Mouse (Mus musculus) G1E (cell line): Measurements from ENCODE around the gene Il10. TPM values are rescaled to one million over a fixed set of nuclear protein-coding genes. Genes with fewer than 3 reads are reported as not detected.

Experiments
- ATAC-seq: 2 replicates; pipeline ENCODE4 v1.8.0; 2016; ENCODE audit warnings: mild to moderate bottlenecking; ENCODE audit not compliant: insufficient number of reproducible peaks, poor library complexity, low FRiP score, severe bottlenecking; ENCODE audit errors: extremely low read depth
- DNase-seq: peaks from one replicate; pipeline ENCODE4 v3.0.0; 2012; ENCODE audit warnings: low spot score
- H3K27me3 ChIP-seq: 2 replicates; pipeline ENCODE4 v1.6.1; 2012; ENCODE audit warnings: mild to moderate bottlenecking, low read length, inconsistent platforms; ENCODE audit not compliant: insufficient read depth
- H3K36me3 ChIP-seq: replicated peaks from 2 replicates; pipeline ENCODE3; 2012; ENCODE audit warnings: mild to moderate bottlenecking, inconsistent platforms
- H3K4me1 ChIP-seq: 2 replicates; pipeline ENCODE4 v1.6.1; 2012; ENCODE audit warnings: low read depth, low read length, inconsistent platforms, mixed read lengths; ENCODE audit not compliant: insufficient read depth
- H3K4me3 ChIP-seq: 2 replicates; pipeline ENCODE4 v1.5.1; 2012; ENCODE audit warnings: low read depth, mild to moderate bottlenecking, inconsistent platforms, low read length, moderate library complexity, mixed read lengths
- H3K9me3 ChIP-seq: replicated peaks from 2 replicates; pipeline ENCODE4 v1.6.1; 2012; ENCODE audit warnings: inconsistent platforms
- CTCF ChIP-seq: IDR thresholded peaks from 2 replicates; pipeline ENCODE4 v1.5.1; 2012; ENCODE audit warnings: low read depth, low read length, inconsistent platforms, mixed read lengths
- GATA1 ChIP-seq: IDR thresholded peaks from 2 replicates; pipeline ENCODE4 v1.6.1; 2012; ENCODE audit warnings: borderline replicate concordance, low read length, inconsistent platforms, mixed read lengths
- GATA2 ChIP-seq: IDR thresholded peaks from 2 replicates; pipeline ENCODE4 v1.6.1; 2012; ENCODE audit warnings: low read depth, low read length, inconsistent platforms, borderline replicate concordance
- POLR2AphosphoS5 ChIP-seq: IDR thresholded peaks from 2 replicates; pipeline ENCODE4 v1.6.1; 2012; ENCODE audit warnings: low read depth, low read length, inconsistent platforms; ENCODE audit not compliant: insufficient replicate concordance
- TAL1 ChIP-seq: conservative IDR thresholded peaks from 2 replicates; pipeline ENCODE4 v1.6.1; 2012; ENCODE audit warnings: low read depth, low read length, inconsistent platforms, mixed read lengths
- polyA plus RNA-seq: library from polyadenylated mRNA; stranded (reverse); fragments of >175 nt; gene quantifications from 2 replicates; pipeline ENCODE4 v1.2.3, GENCODE M21; 2012
- total RNA-seq, 2 experiments: library from RNA; stranded (forward) in 1 of 2; stranded (reverse) in 1 of 2; fragments of 200-1000 nt in 1 of 2; fragments of >200 nt in 1 of 2; fragmentation: Nextera tagmentation in 1 of 2; gene quantifications; 2 replicates each; pipeline ENCODE4 v1.2.3; 2014 to 2017

Gene Il10
- total and polyA plus RNA-seq, 3 experiments: not detected

DNA sequence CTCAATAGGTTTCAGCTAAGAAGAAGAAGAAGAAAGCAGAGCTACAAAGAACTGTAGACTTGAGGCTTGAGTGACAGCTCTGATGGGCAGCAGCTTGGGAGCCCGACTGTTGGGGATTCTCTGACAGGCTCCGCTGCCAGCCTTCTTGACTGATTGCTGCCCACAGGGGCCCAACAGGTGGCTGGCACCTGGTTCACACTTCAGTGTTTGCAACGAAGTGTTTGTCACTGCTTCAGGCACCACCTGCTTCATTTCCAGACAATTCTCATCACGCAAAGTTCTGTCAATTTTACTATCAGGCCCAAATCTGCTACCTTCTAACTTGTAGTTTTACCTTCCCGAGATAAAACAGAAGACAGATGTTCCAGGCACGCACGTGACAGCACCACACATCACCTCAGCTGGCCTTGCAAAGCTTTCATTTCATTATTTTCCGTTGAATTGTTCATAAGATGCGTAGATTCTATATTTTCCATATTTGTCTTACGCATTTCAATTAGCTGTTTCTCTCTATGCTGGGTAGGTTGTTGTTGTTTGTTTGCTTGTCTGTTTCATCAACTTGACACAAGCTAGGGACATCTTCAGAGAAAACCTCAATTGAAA lies 18.9 kb downstream of the Il10 start:
- Histone ChIP-seq H3K9me3 (no peaks in the 10 kb centered on the region), H3K27me3 (peaks cover 45% of the 10 kb centered on the region), H3K36me3 (no peaks in the 10 kb centered on the region), H3K4me1 (no peaks in the 10 kb centered on the region), H3K4me3 (no peak overlapping the region)
- DNase-seq: no peak
- TF ChIP-seq TAL1 (no peak), CTCF (no peak), POLR2AphosphoS5 (no peak), GATA1 (no peak), GATA2 (no peak)
- no peak for ATAC-seq

DNA sequence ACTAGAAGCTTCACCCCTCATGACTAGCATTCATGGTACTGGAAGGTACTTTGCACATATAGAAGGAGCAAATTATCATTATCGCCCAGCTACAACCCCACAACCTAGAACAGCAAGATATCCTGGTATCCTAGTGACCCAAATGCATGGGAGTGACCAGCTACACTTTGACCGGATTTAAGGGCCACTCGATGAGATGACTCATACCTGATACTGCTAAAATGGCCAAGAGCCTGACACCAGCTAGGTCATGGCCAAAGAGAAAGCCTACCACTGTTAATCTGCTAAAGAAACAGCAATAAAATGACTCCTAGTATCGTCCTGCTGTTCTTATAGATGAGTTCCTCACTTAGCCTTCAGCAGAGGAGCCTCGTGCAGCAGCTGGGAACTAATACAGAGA lies 19.8 kb downstream of the Il10 start:
- DNase-seq (no peak), ATAC-seq (no peak)
- H3K27me3 ChIP-seq: peaks cover 42% of the 10 kb centered on the region
- H3K9me3 ChIP-seq: no peaks in the 10 kb centered on the region
- no peaks in the 10 kb centered on the region for H3K4me1 ChIP-seq
- TF ChIP-seq TAL1: no peak
- no peak overlapping the region for H3K4me3 ChIP-seq
- H3K36me3 ChIP-seq: no peaks in the 10 kb centered on the region

DNA sequence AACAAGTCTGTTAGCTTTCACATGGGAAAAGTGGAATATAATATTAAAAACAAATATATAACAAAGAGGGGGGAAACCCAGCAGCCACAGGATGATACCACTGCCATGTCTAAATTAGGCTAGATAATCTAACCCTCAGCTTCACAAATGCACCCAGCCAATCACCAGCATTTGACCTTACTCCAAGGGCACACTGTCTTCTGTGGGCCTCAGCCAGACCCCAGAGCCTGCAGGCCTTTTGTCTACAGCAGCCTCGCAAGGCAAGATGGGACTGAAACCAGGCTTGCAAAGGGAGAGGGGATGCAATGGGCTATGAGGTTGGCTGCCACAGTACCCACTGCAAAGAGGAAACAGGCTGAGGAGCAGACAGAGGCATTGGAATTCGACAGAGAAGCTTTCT lies 22.6 kb downstream of the Il10 start:
- TF ChIP-seq GATA2 (no peak), POLR2AphosphoS5 (no peak), TAL1 (no peak), CTCF (no peak), GATA1 (no peak)
- ATAC-seq (no peak), DNase-seq (no peak)
- H3K27me3 ChIP-seq: peaks cover 30% of the 10 kb centered on the region
- no peaks in the 10 kb centered on the region for H3K36me3 ChIP-seq
- no peaks in the 10 kb centered on the region for H3K9me3 ChIP-seq
- no peaks in the 10 kb centered on the region for H3K4me1 ChIP-seq
- no peak overlapping the region for H3K4me3 ChIP-seq

DNA sequence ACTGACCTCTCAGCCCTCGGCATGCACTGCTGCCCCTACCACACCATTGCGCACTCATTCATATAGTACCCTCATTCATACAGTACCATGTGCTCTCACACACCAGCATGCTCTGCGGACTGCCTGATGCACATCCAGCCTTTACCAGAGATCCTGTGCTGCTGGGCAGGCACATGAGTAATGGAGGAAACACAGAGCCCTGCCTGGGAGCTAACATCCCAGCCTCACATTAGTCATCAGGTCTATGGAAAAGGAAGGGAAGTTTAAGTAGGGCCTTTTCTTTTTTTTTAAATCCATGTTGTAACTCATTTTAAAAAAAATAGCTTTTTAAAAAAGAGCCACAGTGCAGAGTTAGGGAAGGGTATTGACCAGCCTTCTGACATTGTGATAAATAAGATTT lies 23.1 kb downstream of the Il10 start:
- Histone ChIP-seq H3K9me3 (no peaks in the 10 kb centered on the region), H3K4me1 (no peaks in the 10 kb centered on the region), H3K27me3 (peaks cover 30% of the 10 kb centered on the region), H3K4me3 (no peak overlapping the region), H3K36me3 (no peaks in the 10 kb centered on the region)
- DNase-seq: no peak
- no peak for ATAC-seq
- TF ChIP-seq POLR2AphosphoS5 (no peak), GATA2 (no peak), CTCF (no peak), TAL1 (no peak), GATA1 (no peak)

DNA sequence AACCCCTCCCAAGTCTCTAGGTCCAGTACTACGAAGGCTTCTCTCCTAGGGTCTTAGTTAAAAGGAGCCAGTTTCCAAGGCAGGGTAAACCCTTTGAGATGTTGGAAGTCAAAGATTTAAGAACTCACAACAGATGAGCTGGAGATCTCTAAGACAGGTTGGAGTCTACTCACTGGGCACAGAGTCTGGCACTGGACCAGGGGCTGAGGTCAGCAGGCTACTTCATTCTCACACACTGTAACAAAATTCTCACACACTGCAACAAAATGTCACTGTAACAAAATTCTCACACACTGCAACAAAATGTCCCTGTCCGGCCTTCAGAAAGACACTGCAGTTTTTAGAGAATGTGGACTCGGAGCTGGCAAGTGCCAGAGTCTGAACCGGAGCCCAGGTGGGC lies 24.0 kb downstream of the Il10 start:
- no peaks in the 10 kb centered on the region for H3K9me3 ChIP-seq
- ATAC-seq (no peak), DNase-seq (no peak)
- no peaks in the 10 kb centered on the region for H3K36me3 ChIP-seq
- peaks cover 22% of the 10 kb centered on the region for H3K27me3 ChIP-seq
- no peak for TF ChIP-seq CTCF
- no peak for TF ChIP-seq POLR2AphosphoS5
- no peak for TF ChIP-seq GATA1
- TF ChIP-seq GATA2: no peak
- TF ChIP-seq TAL1: no peak
- no peak overlapping the region for H3K4me3 ChIP-seq
- H3K4me1 ChIP-seq: no peaks in the 10 kb centered on the region

DNA sequence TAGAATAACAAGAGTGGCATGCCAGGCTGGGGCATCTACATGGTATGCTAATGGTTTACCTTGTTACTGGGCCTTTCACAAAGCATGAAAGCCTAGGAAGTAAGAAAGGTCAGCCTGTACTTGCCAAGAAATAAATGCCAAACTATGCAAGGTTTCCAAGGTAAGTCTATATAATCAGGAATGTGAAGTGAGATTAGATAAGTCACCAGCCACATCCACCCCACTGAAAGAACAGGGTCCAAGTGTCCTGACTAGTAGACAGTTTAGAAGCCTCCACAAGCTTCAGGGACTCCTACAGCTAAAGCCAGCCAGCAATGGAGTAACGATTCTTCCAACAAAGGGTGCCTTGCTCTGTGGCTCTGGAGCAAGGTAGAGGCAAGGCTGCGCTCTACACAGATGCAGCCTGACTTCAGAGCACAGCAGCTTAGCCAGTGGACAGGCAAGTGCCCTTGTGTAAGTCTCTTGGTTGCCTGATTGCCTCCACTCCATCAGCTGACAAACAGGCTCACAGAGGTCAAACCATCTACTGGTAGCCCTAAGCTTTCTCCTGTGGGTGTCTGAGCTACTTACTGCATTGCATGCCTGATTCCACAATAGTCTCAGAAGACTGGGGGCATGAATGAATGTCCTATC lies 26.2 kb downstream of the Il10 start:
- ATAC-seq: no peak
- no peak for DNase-seq
- Histone ChIP-seq H3K36me3 (no peaks in the 10 kb centered on the region), H3K4me3 (no peak overlapping the region), H3K27me3 (peaks cover 17% of the 10 kb centered on the region), H3K9me3 (no peaks in the 10 kb centered on the region), H3K4me1 (no peaks in the 10 kb centered on the region)
- TF ChIP-seq POLR2AphosphoS5 (no peak), TAL1 (no peak), CTCF (no peak), GATA2 (no peak), GATA1 (no peak)

DNA sequence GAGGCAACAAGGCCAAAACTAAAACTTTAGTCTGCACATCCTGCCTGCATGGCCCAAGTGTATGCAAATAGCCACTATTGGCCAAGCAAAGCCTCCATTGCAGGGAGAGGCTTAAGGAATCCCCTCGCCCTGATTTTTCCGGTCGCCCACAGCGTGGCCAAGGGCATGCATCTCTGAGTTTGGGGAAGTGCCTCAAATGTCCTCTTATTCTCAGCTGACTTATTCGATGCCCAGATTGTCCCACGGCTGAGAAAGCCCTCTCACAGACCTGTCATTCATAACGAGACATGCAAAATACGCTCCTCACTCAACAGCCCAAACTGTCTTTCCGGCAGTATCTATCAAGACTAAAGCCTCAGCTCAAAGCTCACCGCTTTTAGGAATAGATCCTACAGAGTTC lies 27.0 kb downstream of the Il10 start:
- Histone ChIP-seq H3K4me1 (no peaks in the 10 kb centered on the region), H3K27me3 (peaks cover 14% of the 10 kb centered on the region), H3K4me3 (no peak overlapping the region), H3K36me3 (no peaks in the 10 kb centered on the region), H3K9me3 (no peaks in the 10 kb centered on the region)
- ATAC-seq (no peak), DNase-seq (no peak)
- TF ChIP-seq GATA2 (no peak), GATA1 (no peak), CTCF (no peak), POLR2AphosphoS5 (no peak), TAL1 (no peak)
